Mouse (Mus musculus) layer of hippocampus, adult 6 months (tissue): ENCODE measurements around the gene Ptprd. TPM values are rescaled to one million over a fixed set of nuclear protein-coding genes. Genes with fewer than 3 reads are reported as not detected.

Experiments
- long read RNA-seq, 2 experiments: library from polyadenylated mRNA; unstranded; transcript quantifications; one replicate each; pipeline ENCODE4 v2.0.0; 2019 to 2020
- microRNA-seq: library from miRNA; unstranded; fragments of <30 nt; microRNA quantifications from one replicate; pipeline ENCODE4 v1.2.0, GENCODE M21; 2020
- polyA plus RNA-seq: library from polyadenylated mRNA; unstranded; fragments of <200 nt; fragmentation: Nextera tagmentation; gene quantifications from 2 replicates; pipeline ENCODE4 v1.2.3, GENCODE M21; 2021

Gene Ptprd
- 21.8 and 27.2 TPM in 2 replicates for polyA plus RNA-seq
- long read RNA-seq, experiment 1, partial matches to known transcripts, result 35 of 57 reads
- long read RNA-seq, experiment 1, other reads (novel, unspliced or antisense), result 22 of 57 reads
- long read RNA-seq, experiment 2, full-length matches to known transcripts, result 1 of 89 reads
- long read RNA-seq, experiment 2, partial matches to known transcripts, result 17 of 89 reads
- long read RNA-seq, experiment 2, other reads (novel, unspliced or antisense), result 71 of 89 reads

GRCm38 (mm10) chr4:78211529-78212494 is at the start of gene Ptprd:
Gene Ptprd, minus strand, starts transcription at chr4:78211961.

Small RNA genes lying within 50 kb of the gene (microRNA-seq; reads per million reads assigned to microRNA genes)
- gene Gm23159, result not detected
